Mouse (Mus musculus) forebrain, embryonic 16.5 days (tissue): ENCODE results near the gene Gorasp1. TPM values are rescaled to one million over a fixed set of nuclear protein-coding genes. Genes with fewer than 3 reads are reported as not detected.

ENCODE experiments used
- ATAC-seq: fragments of 200-750 bp; cut with Nextera tagmentation; 2 replicates; pipeline ENCODE4 v1.8.0; 2017; ENCODE audit warnings: mild to moderate bottlenecking, moderate library complexity
- H3K27ac ChIP-seq: fragments of 300-500 bp; sonication (generic); 2 replicates; pipeline ENCODE4 v1.5.1; 2014; ENCODE audit warnings: low read length, control low read depth
- H3K27me3 ChIP-seq: fragments of 300-500 bp; sonication (generic); replicated peaks from 2 replicates; pipeline ENCODE4 v1.6.1; 2014; ENCODE audit warnings: low read length; ENCODE audit not compliant: control insufficient read depth, insufficient read depth
- H3K36me3 ChIP-seq: fragments of 300-500 bp; sonication (generic); 2 replicates; pipeline ENCODE4 v1.6.1; 2014; ENCODE audit not compliant: control insufficient read depth, insufficient read depth
- H3K4me1 ChIP-seq: fragments of 300-500 bp; sonication (generic); replicated peaks from 2 replicates; pipeline ENCODE4 v1.6.1; 2014; ENCODE audit warnings: low read length; ENCODE audit not compliant: control insufficient read depth, insufficient read depth
- H3K4me2 ChIP-seq: fragments of 300-500 bp; sonication (generic); 2 replicates; pipeline ENCODE4 v1.6.1; 2014; ENCODE audit warnings: mild to moderate bottlenecking, low read length, control low read depth
- H3K4me3 ChIP-seq: fragments of 300-500 bp; sonication (generic); replicated peaks from 2 replicates; pipeline ENCODE4 v1.5.1; 2014; ENCODE audit warnings: mild to moderate bottlenecking, low read length, control low read depth
- H3K9ac ChIP-seq: fragments of 300-500 bp; sonication (generic); replicated peaks from 2 replicates; pipeline ENCODE4 v1.6.1; 2014; ENCODE audit warnings: low read depth, low read length, control low read depth
- H3K9me3 ChIP-seq: fragments of 300-500 bp; sonication (generic); 2 replicates; pipeline ENCODE4 v1.6.1; 2016; ENCODE audit warnings: low read length; ENCODE audit not compliant: control insufficient read depth
- WGBS: fragments of 180-500 bp; shearing (Covaris S2); extraction: QIAGEN DNeasy Blood & Tissue Kit; methylation state at CpG from one replicate; pipeline ENCODE4 v1.1.7; 2014; 5-methylcytosine and 5-hydroxymethylcytosine counted together
- polyA plus RNA-seq: library from polyadenylated mRNA; unstranded; fragments of >200 nt; fragmentation: Nextera tagmentation; extraction: Ambion mirVana; gene quantifications from 2 replicates; pipeline ENCODE4 v1.2.1, GENCODE M21; 2015

Gene Gorasp1
- polyA plus RNA-seq, 1 experiment from 2014 or later = 30.4 TPM

DNA sequence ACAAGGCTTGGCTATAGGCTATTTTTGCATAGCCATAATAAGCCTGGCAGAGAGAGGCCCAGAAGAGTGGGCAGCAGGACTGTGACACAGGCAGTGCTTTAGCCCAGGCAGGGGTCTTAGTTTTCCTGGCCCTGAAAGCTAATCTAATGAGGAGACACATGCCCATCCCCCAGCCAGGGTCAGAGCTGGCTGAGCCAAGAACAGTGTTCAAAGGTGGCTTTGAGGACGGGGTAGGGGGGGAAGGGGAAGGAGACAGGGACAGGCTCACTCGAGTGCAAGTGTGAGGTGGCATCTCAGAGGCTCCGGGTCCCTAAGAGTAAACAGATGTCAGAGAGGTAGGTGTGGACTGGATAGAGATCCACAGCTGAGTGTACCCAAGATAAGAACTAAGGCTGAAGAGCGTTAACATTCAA is 43.4 kb upstream of the Gorasp1 start:
- H3K4me1 ChIP-seq = peaks cover 55% of the 10 kb centered on the region

GRCm38 (mm10) chr9:119979749-119980148 is 42.4 kb upstream of the Gorasp1 start:
- no peak for ATAC-seq
- H3K4me3 ChIP-seq = no peak overlapping the region
- no peak overlapping the region for H3K4me2 ChIP-seq
- peaks cover 2% of the 10 kb centered on the region for H3K27me3 ChIP-seq
- no peak overlapping the region for H3K27ac ChIP-seq
- 51% methylated on average over 2 of the region's 2 CpGs for WGBS
- H3K9ac ChIP-seq = no peak overlapping the region
- no peaks in the 10 kb centered on the region for H3K36me3 ChIP-seq
- no peaks in the 10 kb centered on the region for H3K9me3 ChIP-seq
- H3K4me1 ChIP-seq = peaks cover 55% of the 10 kb centered on the region

More for the DNA sequence above, 43.4 kb upstream of the Gorasp1 start:
- Histone ChIP-seq H3K27ac (peak overlapping the region; percentile 21), H3K4me2 (no peak overlapping the region), H3K4me3 (no peak overlapping the region), H3K9ac (no peak overlapping the region), H3K27me3 (peaks cover 2% of the 10 kb centered on the region), H3K36me3 (no peaks in the 10 kb centered on the region), H3K9me3 (no peaks in the 10 kb centered on the region)
- 14% methylated on average over 4 of the region's 4 CpGs for WGBS
- ATAC-seq = no peak

- no peak overlapping the region for H3K27ac ChIP-seq
- no peak overlapping the region for H3K4me3 ChIP-seq
- H3K27me3 ChIP-seq = peaks cover 2% of the 10 kb centered on the region
- H3K36me3 ChIP-seq = no peaks in the 10 kb centered on the region
- no peak for ATAC-seq
- WGBS = 82% methylated on average over 6 of the region's 6 CpGs
- no peak overlapping the region for H3K4me2 ChIP-seq
- no peak overlapping the region for H3K9ac ChIP-seq
- H3K9me3 ChIP-seq = no peaks in the 10 kb centered on the region
- peaks cover 52% of the 10 kb centered on the region for H3K4me1 ChIP-seq
Measured at GRCm38 (mm10) chr9:119978811-119979441, 41.6 kb upstream of the Gorasp1 start.

DNA sequence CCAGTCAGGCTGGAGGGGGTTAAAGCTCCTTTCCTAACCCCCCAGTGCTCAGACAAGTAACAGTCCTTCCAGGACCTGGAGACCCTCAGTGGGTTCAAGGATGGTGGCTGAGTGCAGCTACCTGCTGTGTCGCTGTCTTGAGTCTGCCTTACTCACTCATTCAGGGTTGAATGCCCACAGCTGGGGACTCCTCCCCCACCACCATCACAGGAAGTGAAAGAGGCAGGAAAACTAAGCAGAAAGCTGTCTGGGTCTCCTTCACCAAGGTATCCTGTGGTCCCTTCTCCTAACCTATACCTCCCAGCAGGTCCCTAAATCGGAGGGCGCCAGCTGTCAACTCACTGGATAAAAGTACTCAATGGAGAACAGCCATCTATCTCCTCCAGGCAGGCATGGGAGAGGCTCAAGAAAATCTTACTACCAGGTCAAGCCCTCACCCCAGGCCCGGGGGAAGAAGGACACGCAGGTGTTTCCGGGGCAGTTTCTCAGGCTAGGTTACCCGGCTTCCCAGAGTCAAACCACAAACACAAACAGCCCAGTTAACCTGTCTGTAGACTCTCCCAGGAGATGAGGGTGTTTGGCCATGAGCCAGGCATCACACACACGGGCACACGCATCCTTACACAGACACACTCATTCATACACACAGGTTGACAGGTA is 40.9 kb upstream of the Gorasp1 start:
- no peak for ATAC-seq
- WGBS = 57% methylated on average over 9 of the region's 9 CpGs
- no peak overlapping the region for H3K27ac ChIP-seq

GRCm38 (mm10) chr9:119977557-119978060 is 40.2 kb upstream of the Gorasp1 start:
- H3K27ac ChIP-seq = no peak overlapping the region
- no peak for ATAC-seq

More for the DNA sequence above, 40.9 kb upstream of the Gorasp1 start:
- peaks cover 2% of the 10 kb centered on the region; the same call in 1 of the 2 replicates for H3K27me3 ChIP-seq
- peaks cover 48% of the 10 kb centered on the region for H3K4me1 ChIP-seq
- H3K9me3 ChIP-seq = no peaks in the 10 kb centered on the region
- H3K4me3 ChIP-seq = no peak overlapping the region
- H3K4me2 ChIP-seq = no peak overlapping the region
- no peak overlapping the region for H3K9ac ChIP-seq
- no peaks in the 10 kb centered on the region for H3K36me3 ChIP-seq

DNA sequence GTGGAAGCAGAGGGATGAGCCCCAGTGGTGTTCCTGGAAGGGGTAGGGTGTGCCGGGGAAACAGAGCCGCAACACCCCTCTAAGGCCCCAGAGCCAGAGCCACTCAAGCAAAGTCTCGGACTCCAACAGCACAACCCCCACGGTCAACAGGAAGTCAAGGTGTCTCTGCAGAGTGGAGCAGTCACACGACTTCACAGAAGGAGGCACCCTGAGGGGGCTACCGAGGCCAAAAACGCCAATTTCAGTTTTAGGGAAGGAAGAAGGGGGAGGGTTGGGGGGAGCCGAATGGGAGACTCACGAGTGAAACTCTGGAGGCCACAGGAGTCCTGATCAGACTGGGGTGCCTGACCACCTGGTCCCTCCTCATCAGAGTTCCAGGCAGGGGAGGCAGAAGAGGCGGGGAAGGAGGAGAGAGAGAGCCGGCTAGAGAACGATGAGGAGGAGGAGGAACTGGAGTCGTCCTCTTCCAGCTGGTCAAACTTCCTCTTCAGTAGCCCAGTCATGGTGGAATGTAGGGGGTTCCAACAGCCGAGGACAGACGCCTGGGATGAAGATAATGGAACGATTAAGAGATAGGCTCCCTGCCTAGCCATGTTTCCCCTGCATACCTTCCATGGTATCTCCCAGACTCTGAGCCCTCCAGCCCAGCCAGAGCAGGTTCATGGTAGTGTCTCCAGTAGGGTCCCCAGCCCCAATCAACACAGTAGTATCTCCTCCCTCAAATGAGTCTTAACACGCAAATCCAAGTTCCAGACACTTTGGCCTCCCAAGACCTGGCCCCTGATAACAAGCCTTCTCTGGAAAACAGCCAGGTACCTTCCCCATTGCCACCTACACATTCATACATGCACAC is 39.6 kb upstream of the Gorasp1 start:
- Histone ChIP-seq H3K4me2 (no peak overlapping the region), H3K27me3 (no peaks in the 10 kb centered on the region), H3K9ac (no peak overlapping the region), H3K4me1 (peaks cover 43% of the 10 kb centered on the region), H3K4me3 (no peak overlapping the region), H3K27ac (no peak overlapping the region), H3K9me3 (no peaks in the 10 kb centered on the region), H3K36me3 (no peaks in the 10 kb centered on the region)
- WGBS = 69% methylated on average over 17 of the region's 17 CpGs
- no peak for ATAC-seq

More at GRCm38 (mm10) chr9:119977557-119978060, 40.2 kb upstream of the Gorasp1 start:
- peaks cover 47% of the 10 kb centered on the region for H3K4me1 ChIP-seq
- H3K36me3 ChIP-seq = no peaks in the 10 kb centered on the region
- H3K27me3 ChIP-seq = no peaks in the 10 kb centered on the region
- H3K4me3 ChIP-seq = no peak overlapping the region
- H3K9ac ChIP-seq = no peak overlapping the region
- H3K9me3 ChIP-seq = no peaks in the 10 kb centered on the region
- 40% methylated on average over 5 of the region's 5 CpGs for WGBS
- H3K4me2 ChIP-seq = no peak overlapping the region

- no peaks in the 10 kb centered on the region for H3K27me3 ChIP-seq
- no peaks in the 10 kb centered on the region for H3K9me3 ChIP-seq
- H3K36me3 ChIP-seq = no peaks in the 10 kb centered on the region
- H3K4me2 ChIP-seq = no peak overlapping the region
- no peak overlapping the region for H3K4me3 ChIP-seq
- H3K9ac ChIP-seq = no peak overlapping the region
- ATAC-seq = no peak
- no peak overlapping the region for H3K27ac ChIP-seq
- 90% methylated on average over 4 of the region's 4 CpGs for WGBS
- H3K4me1 ChIP-seq = peaks cover 42% of the 10 kb centered on the region
Measured at GRCm38 (mm10) chr9:119975286-119975685, 37.9 kb upstream of the Gorasp1 start.

- Histone ChIP-seq H3K27me3 (no peaks in the 10 kb centered on the region), H3K27ac (no peak overlapping the region), H3K36me3 (no peaks in the 10 kb centered on the region), H3K4me1 (peaks cover 46% of the 10 kb centered on the region), H3K9me3 (no peaks in the 10 kb centered on the region), H3K4me3 (no peak overlapping the region), H3K9ac (no peak overlapping the region), H3K4me2 (no peak overlapping the region)
- 85% methylated on average over 5 of the region's 5 CpGs for WGBS
- ATAC-seq = no peak
Measured at GRCm38 (mm10) chr9:119974609-119975008, 37.2 kb upstream of the Gorasp1 start.
